Mouse (Mus musculus) limb, embryonic 14.5 days (tissue): ENCODE measurements around the gene Krba1. TPM values are rescaled to one million over a fixed set of nuclear protein-coding genes. Genes with fewer than 3 reads are reported as not detected.

Source experiments
- ATAC-seq: fragments of 200-750 bp; cut with Nextera tagmentation; 2 replicates; pipeline ENCODE4 v1.8.0; 2017; ENCODE audit warnings: low read depth, moderate number of reproducible peaks, moderate TSS enrichment; ENCODE audit not compliant: low FRiP score
- DNase-seq: peaks from one replicate; pipeline ENCODE4 v3.0.0-alpha.2; 2015; ENCODE audit warnings: low spot score
- H3K27ac ChIP-seq: fragments of 300-500 bp; sonication (generic); replicated peaks from 2 replicates; pipeline ENCODE4 v1.5.1; 2014; ENCODE audit warnings: low read depth, mild to moderate bottlenecking, low read length, moderate library complexity, mixed read lengths
- H3K27me3 ChIP-seq: fragments of 300-500 bp; sonication (generic); 2 replicates; pipeline ENCODE4 v1.6.1; 2014; ENCODE audit warnings: low read length, mixed read lengths; ENCODE audit not compliant: control insufficient read depth, insufficient read depth
- H3K36me3 ChIP-seq: fragments of 300-500 bp; sonication (generic); 2 replicates; pipeline ENCODE4 v1.6.1; 2014; ENCODE audit warnings: mild to moderate bottlenecking, low read length, moderate library complexity, mixed read lengths; ENCODE audit not compliant: control insufficient read depth, insufficient read depth
- H3K4me1 ChIP-seq: fragments of 300-500 bp; sonication (generic); 2 replicates; pipeline ENCODE4 v1.6.1; 2014; ENCODE audit warnings: antibody characterized with exemption, low read length, mixed read lengths; ENCODE audit not compliant: control insufficient read depth, insufficient read depth
- H3K4me2 ChIP-seq: fragments of 300-500 bp; sonication (generic); replicated peaks from 2 replicates; pipeline ENCODE4 v1.6.1; 2014; ENCODE audit warnings: low read depth, mild to moderate bottlenecking, low read length, moderate library complexity; ENCODE audit not compliant: severe bottlenecking
- H3K4me3 ChIP-seq: fragments of 300-500 bp; sonication (generic); replicated peaks from 2 replicates; pipeline ENCODE4 v1.5.1; 2014; ENCODE audit warnings: low read length
- H3K9ac ChIP-seq: fragments of 300-500 bp; sonication (generic); 2 replicates; pipeline ENCODE4 v1.6.1; 2014; ENCODE audit warnings: mild to moderate bottlenecking, low read depth, low read length, moderate library complexity; ENCODE audit not compliant: severe bottlenecking
- H3K9me3 ChIP-seq: fragments of 300-500 bp; sonication (generic); 2 replicates; pipeline ENCODE4 v1.6.1; 2016; ENCODE audit warnings: low read length; ENCODE audit not compliant: control insufficient read depth
- POLR2A ChIP-seq: fragments of 200-500 bp; IDR thresholded peaks from 2 replicates; pipeline ENCODE4 v1.8.0; 2012; ENCODE audit warnings: inconsistent platforms, mild to moderate bottlenecking, moderate library complexity, borderline replicate concordance; ENCODE audit not compliant: insufficient read depth, insufficient read length; ENCODE audit errors: extremely low read depth
- WGBS: fragments of 180-500 bp; shearing (Covaris S2); extraction: QIAGEN DNeasy Blood & Tissue Kit; methylation state at CpG from one replicate; pipeline ENCODE4 v1.1.7; 2014; 5-methylcytosine and 5-hydroxymethylcytosine counted together
- polyA plus RNA-seq, 2 experiments: library from polyadenylated mRNA; depleted of rRNA in 1 of 2; stranded (reverse) in 1 of 2; unstranded in 1 of 2; fragments of >200 nt; fragmentation: Nextera tagmentation in 1 of 2; extraction: Ambion mirVana in 1 of 2; gene quantifications; 2 replicates each; pipeline versions ENCODE4 v1.2.1 to v1.2.3; 2012 to 2014

Gene Krba1
- polyA plus RNA-seq, 2 experiments: 22.1 to 39.1 TPM

- Histone ChIP-seq H3K4me1 (peaks cover 40% of the 10 kb centered on the region), H3K9ac (no peak overlapping the region), H3K27ac (no peak overlapping the region), H3K4me3 (no peak overlapping the region), H3K27me3 (peaks cover 10% of the 10 kb centered on the region; the same call in 1 of the 2 replicates), H3K9me3 (no peaks in the 10 kb centered on the region), H3K36me3 (peaks cover 60% of the 10 kb centered on the region), H3K4me2 (no peak overlapping the region)
- TF ChIP-seq POLR2A: no peak
- ATAC-seq: no peak
- no peak for DNase-seq
- WGBS: 37% methylated on average over 14 of the region's 14 CpGs
Observed at GRCm38 (mm10) chr6:48440306-48441014, 45.1 kb downstream of the Krba1 start.

GRCm38 (mm10) chr6:48443592-48444309 lies 48.4 kb downstream of the Krba1 start:
- Histone ChIP-seq H3K4me3 (peak overlapping the region; percentile 89), H3K36me3 (peaks cover 33% of the 10 kb centered on the region), H3K27me3 (peaks cover 3% of the 10 kb centered on the region; the same call in 1 of the 2 replicates), H3K9ac (peak overlapping the region; percentile 89), H3K4me2 (peak overlapping the region; percentile 74), H3K9me3 (no peaks in the 10 kb centered on the region), H3K27ac (peak overlapping the region; percentile 91), H3K4me1 (peaks cover 38% of the 10 kb centered on the region)
- no peak for TF ChIP-seq POLR2A
- DNase-seq: peak; percentile 95
- ATAC-seq: peak; percentile 85
- 2% methylated on average over 19 of the region's 19 CpGs for WGBS

- H3K4me2 ChIP-seq: peak overlapping the region; percentile 74
- ATAC-seq (peak; percentile 65), DNase-seq (peak; percentile 90)
- peak overlapping the region; percentile 89 for H3K9ac ChIP-seq
- H3K4me1 ChIP-seq: peaks cover 30% of the 10 kb centered on the region
- H3K4me3 ChIP-seq: peak overlapping the region; percentile 89
- H3K9me3 ChIP-seq: no peaks in the 10 kb centered on the region
- 1% methylated on average over 31 of the region's 34 CpGs for WGBS
- TF ChIP-seq POLR2A: no peak
- H3K27ac ChIP-seq: peak overlapping the region; percentile 91
- H3K27me3 ChIP-seq: no peaks in the 10 kb centered on the region
- peaks cover 25% of the 10 kb centered on the region for H3K36me3 ChIP-seq
Observed at GRCm38 (mm10) chr6:48444310-48445180, 49.2 kb downstream of the Krba1 start.

GRCm38 (mm10) chr6:48445181-48446101 lies 50.1 kb downstream of the Krba1 start, which contains the start of gene Zfp467:
Gene Zfp467, minus strand, starts transcription at chr6:48445825.
- peak; percentile 58; the same call in 1 of the 2 replicates for TF ChIP-seq POLR2A

More at GRCm38 (mm10) chr6:48445181-48446101, 50.1 kb downstream of the Krba1 start, which contains the start of gene Zfp467:
- no peaks in the 10 kb centered on the region for H3K27me3 ChIP-seq
- H3K4me3 ChIP-seq: peak within 1 kb of the TSS; percentile 89
- peak within 1 kb of the TSS; percentile 91 for H3K27ac ChIP-seq
- H3K36me3 ChIP-seq: peaks cover 22% of the 10 kb centered on the region
- peak within 1 kb of the TSS; percentile 74 for H3K4me2 ChIP-seq
- WGBS: under 1% methylated on average over 60 of the region's 65 CpGs
- peak within 1 kb of the TSS; percentile 89 for H3K9ac ChIP-seq
- peaks cover 28% of the 10 kb centered on the region for H3K4me1 ChIP-seq
- DNase-seq: peak; percentile 67
- ATAC-seq: peak; percentile 64
- H3K9me3 ChIP-seq: no peaks in the 10 kb centered on the region
